Comparison of ENCODE assay signal across 33 mouse cellular contexts in the genomic region with DNA sequence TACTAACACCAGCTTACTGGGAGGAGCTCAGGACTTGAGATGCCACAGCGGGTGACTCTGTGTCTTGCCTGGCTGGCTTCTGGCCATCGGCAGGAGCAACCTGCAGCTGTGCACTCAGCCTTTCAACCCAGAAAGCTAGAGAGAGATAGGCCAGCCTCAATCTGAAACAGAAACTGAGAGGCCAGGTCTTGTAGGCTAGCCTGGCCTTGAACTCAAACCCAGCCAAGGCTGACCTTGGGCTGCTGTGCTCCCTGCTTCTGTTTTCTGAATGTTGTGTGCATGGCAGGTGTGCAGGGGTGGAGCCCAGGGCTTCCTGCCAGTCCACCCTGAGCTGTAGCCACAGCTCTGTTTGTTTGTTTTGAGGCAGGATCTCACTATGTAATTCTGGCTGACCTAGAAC. TPM values are rescaled to one million over a fixed set of nuclear protein-coding genes. Genes with fewer than 3 reads are reported as not detected.
"Had no signal": no experiment of that assay in that cellular context is flagged by ENCODE, and none has a peak within 500 bp of the region (broad histone marks: within the 10 kb centered on the region; RNA-seq: fewer than 3 reads in every experiment).

No protein-coding gene starts in this region.

- DNase-seq: gastrocnemius, adult 2 months; gastrocnemius, postnatal 10 days; gastrocnemius, postnatal 25 days; heart, adult 18-20 months; heart, postnatal 10 days; heart, postnatal 4 days; kidney, adult 11 months; kidney, adult 2 months; kidney, adult 9 months; kidney, postnatal 14 days; kidney, postnatal 36 days; layer of hippocampus, adult 9-11 months; layer of hippocampus, postnatal 36 days; left cerebral cortex, postnatal 4 days; liver, embryonic 13.5 days had no signal

- H3K9me3 ChIP-seq: heart, embryonic 10.5 days; hindbrain, embryonic 12.5 days; intestine, embryonic 15.5 days; kidney, embryonic 15.5 days; limb, embryonic 15.5 days; liver, embryonic 13.5 days had no signal

- H3K27me3 ChIP-seq: intestine, embryonic 15.5 days; limb, embryonic 15.5 days had no signal

- H3K4me3 ChIP-seq: gastrocnemius, adult 2 months; heart, embryonic 10.5 days; heart, embryonic 12.5 days; hindbrain, embryonic 10.5 days; hindbrain, embryonic 12.5 days; intestine, embryonic 15.5 days; kidney, embryonic 15.5 days; limb, embryonic 13.5 days; limb, embryonic 15.5 days; liver, embryonic 13.5 days had no signal

- H3K9ac ChIP-seq: heart, embryonic 12.5 days; hindbrain, embryonic 12.5 days; hindbrain, embryonic 14.5 days; intestine, embryonic 15.5 days; kidney, embryonic 15.5 days; limb, embryonic 13.5 days; limb, embryonic 15.5 days; liver, embryonic 13.5 days had no signal

- H3K36me3 ChIP-seq: heart, embryonic 10.5 days; heart, embryonic 12.5 days; hindbrain, embryonic 10.5 days; hindbrain, embryonic 12.5 days; intestine, embryonic 15.5 days; kidney, embryonic 15.5 days; limb, embryonic 13.5 days; limb, embryonic 15.5 days; liver, embryonic 13.5 days had no signal

- ATAC-seq: hindbrain, embryonic 16.5 days; inflammation-experienced regulatory T-cells, adult 6 months; intestine, embryonic 15.5 days had no signal

- H3K27ac ChIP-seq: gastrocnemius, adult 2 months; heart, embryonic 10.5 days; hindbrain, embryonic 10.5 days; hindbrain, embryonic 12.5 days; hindbrain, embryonic 14.5 days; intestine, embryonic 15.5 days; kidney, embryonic 15.5 days; kidney, postnatal 0 days; limb, embryonic 13.5 days; limb, embryonic 15.5 days; liver, embryonic 13.5 days had no signal

- H3K4me2 ChIP-seq: heart, embryonic 12.5 days; hindbrain, embryonic 12.5 days; hindbrain, embryonic 14.5 days; intestine, embryonic 15.5 days; kidney, embryonic 15.5 days; limb, embryonic 13.5 days; limb, embryonic 15.5 days; liver, embryonic 13.5 days had no signal

RNA-seq across cellular contexts. Expression of gene Prss57, which starts 17.6 kb away (rescaled TPM):
- total RNA-seq: gastrocnemius, adult 2 months; gastrocnemius, postnatal 25 days; gastrocnemius, postnatal 4 days; heart, adult 18-20 months; heart, adult 8-10 months; heart, postnatal 10 days; heart, postnatal 25 days; heart, postnatal 4 days had no signal
- polyA plus RNA-seq: heart, embryonic 10.5 days; hindbrain, embryonic 10.5 days; hindbrain, embryonic 16.5 days; intestine, embryonic 15.5 days; limb, embryonic 11.5 days had no signal

RNA-seq across cellular contexts. Expression of gene Fgf22, which starts 18.3 kb away (rescaled TPM):
- total RNA-seq: gastrocnemius, adult 2 months; gastrocnemius, postnatal 10 days; gastrocnemius, postnatal 25 days; gastrocnemius, postnatal 4 days; granulocyte monocyte progenitor cell, adult 5-6 weeks; heart, adult 18-20 months; heart, adult 8-10 months; heart, postnatal 10 days; heart, postnatal 25 days; heart, postnatal 4 days had no signal
- polyA plus RNA-seq: kidney, adult 2 months; large intestine, adult 2 months; liver, embryonic 13.5 days had no signal
